Mouse (Mus musculus): ENCODE data around the gene Rtn3. TPM values are rescaled to one million over a fixed set of nuclear protein-coding genes. Genes with fewer than 3 reads are reported as not detected.

Rtn3 gene
- 113 TPM for polyA plus RNA-seq (2017; shearing (Covaris generic))

DNA sequence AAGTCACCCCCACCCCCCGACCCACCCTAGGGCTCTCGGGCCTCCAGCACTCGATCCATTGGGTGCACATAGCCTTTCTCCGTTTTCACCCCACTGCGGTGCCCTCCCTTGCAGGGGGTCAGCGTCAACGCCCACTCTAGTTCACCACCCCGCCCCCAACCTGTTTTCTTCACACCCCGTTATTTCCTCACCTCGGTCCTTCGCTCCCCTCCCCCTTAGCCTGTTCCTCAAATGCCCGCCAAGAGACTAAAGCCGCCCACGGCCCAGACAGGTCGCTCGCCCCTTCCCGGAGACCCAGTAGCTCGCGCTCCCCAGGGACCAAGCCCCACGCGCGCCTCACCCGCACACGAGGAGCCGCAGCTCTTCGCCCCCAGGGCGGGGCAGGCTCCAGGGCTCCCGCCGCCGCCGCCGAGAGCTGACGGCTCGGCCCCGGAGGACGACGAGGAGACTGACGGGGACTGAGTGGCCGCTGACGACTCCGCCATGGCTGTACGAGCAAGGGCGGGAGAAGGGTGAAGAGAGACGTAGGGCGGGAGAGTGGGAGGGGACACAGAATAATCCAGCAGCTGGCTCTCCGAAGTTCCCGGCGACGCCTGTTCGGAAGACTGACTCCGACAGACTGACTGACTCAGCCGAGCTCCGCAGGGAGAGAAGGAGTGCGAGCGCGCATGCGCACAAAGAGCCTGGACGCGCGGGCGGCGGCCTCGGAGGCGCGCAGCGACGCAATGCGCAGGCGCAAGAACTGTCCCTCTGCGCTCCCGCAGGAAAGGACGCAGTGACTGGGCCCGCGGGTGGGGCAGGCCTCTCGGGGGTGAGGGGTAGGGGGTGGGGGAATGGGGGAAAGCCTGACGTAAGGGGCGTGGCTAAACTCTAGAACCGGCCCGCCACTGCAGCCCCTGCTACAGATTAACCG is at the start of gene Rtn3:
Gene Rtn3 (minus strand): TSS at position 683 of the 913 bp plus-strand sequence.

DNA sequence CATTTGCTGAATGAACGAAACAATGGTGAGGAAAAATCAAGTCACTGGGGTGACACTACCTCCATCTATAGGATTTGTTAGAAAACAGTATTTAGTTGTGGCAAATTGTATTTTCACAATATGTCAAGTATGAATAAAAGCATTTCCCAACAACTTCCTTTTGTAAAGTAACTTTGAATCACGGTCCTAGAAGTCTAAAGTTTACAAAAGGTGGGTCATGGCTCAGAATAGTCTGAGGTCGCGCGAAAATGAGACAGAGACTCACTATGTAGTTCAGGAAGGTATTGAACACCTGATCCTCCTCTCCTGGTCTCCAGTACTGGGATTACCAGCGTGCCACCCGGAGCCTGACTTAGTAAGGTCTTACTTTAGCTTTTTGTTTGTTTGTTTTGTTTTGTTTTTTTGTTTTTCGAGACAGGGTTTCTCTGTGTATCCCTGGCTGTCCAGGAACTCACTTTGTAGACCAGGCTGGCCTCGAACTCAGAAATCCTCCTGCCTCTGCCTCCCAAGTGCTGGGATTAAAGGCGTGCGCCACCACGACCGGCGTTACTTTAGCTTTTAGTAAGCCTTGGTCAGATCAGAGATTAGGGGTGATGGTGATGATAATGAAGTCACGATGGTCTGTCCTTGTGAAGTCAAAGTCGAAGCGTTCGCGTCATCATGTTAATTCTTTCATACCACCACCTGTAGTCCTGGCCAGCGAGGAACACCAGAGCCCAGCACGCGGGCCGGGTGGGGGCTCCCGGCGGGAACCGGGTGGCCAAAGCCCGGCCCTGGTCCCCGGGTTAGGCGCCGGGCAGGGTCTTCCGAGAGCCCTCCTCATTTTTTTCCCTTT is 10.5 kb upstream of the Rtn3 start, which contains the start of gene Atl3:
Gene Atl3 (plus strand): TSS at position 689 of the 835 bp plus-strand sequence.

DNA sequence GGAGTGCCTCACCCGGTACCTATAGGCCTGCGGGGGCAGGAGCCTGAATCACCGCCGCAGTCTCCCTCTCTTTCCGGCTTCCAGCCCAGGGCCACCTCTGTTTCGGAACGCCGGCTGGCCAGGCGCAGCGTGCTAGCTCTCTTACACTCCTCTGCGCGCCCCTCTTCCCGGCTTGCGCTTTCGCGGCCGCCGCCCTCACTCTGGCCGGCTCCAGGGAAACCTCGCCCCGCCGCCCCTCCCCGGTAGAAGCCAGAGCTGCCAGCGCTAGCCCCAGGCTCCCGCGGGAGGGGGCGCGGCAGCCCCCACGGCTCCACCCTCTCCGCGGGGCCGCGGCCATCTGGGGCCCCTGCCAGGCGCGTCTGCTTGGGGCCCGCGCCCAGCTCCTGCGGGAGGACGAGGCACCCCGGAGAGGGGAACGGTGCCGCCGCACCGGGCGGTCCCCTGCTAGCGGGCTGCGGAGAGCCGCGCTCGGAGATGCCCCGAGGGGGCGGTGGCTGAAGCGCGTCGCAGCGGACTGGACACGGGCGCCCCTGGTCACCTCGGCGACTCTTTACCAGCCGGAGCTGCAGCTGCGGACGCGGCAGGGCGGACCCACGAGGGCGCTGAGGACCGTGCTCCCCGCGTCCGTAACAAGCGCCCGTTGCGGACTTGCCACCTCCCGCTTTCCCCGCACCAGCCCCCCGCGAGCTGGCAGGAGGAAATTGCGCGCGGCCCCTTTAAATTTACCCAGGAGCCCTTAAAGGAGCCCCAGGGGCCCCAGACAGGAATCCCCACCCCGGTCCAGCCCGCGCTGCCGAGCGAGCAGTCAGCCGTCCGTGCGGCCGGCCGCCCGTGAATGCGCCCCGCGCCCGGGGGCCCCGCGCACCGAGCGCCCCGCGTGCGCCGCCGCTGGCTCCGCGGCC is 66.0 kb downstream of the Rtn3 start, which contains the start of gene 2700081O15Rik:
Gene 2700081O15Rik (plus strand): TSS at position 792 of the 902 bp plus-strand sequence.

DNA sequence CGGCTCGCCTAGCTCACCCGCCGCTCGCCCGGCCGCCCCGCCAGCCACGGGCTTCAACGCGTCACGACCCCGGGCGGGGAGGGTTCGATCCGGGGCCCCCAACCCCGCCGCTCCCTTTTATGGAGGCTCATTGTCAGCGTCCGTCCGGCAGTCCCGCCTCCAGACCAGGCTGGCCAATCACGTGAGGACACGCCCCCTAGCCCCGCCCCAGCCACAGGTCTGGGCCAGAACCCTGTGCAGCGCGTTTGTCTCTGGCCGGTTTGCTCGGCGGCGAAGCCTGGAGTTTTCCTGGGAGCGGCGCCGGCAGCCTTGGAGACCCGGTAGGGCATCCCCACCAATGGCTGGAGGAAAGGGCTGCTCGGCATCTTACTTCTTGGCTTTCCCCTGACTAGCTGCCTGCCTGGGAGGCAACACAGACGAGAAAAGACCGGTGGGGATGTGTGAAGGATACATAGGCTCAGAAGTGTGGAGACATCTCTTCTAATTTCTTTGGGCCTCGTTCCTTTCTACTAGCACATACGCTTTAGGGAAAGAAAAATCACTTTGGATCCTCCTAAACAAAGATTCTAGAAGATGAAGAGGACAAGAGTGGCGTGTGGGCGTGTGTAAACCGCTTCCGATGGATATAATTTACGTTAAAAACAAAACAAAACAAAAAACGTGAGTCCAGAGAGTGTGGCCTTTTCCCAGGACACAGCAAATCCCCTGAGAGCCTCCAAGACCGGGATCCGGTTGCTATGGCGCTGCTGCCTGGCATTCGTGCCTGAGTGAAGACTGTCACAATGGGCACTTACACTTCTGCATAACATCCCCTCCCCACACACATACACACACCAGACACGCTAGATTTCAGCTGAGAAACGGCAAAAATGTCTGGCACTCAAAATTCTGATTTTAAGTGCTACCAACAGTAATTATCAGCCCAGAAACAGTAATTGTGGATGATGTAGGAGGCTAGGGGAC is 99.9 kb downstream of the Rtn3 start, which contains the start of gene Spindoc:
Gene Spindoc (minus strand): TSS at position 92 of the 963 bp plus-strand sequence.

Other genes starting within 250 kb of the Rtn3 start
- gene Naa40, start 242.1 kb downstream of the Rtn3 start, polyA plus RNA-seq (2017; shearing (Covaris generic)) = 56.7 TPM
- 0.43 TPM for gene Rcor2, start 216.0 kb downstream of the Rtn3 start, polyA plus RNA-seq (2017; shearing (Covaris generic))
- 97.8 TPM for gene Mark2, start 141.4 kb downstream of the Rtn3 start, polyA plus RNA-seq (2017; shearing (Covaris generic))
- gene Spindoc, start 100.3 kb downstream of the Rtn3 start, polyA plus RNA-seq (2017; shearing (Covaris generic)) = 7.8 TPM
- gene 2700081O15Rik, start 65.7 kb downstream of the Rtn3 start, polyA plus RNA-seq (2017; shearing (Covaris generic)) = 0.07 TPM
- 19.7 TPM for gene Atl3, start 10.8 kb upstream of the Rtn3 start, polyA plus RNA-seq (2017; shearing (Covaris generic))
- gene Pla2g16, start 74.2 kb upstream of the Rtn3 start, polyA plus RNA-seq (2017; shearing (Covaris generic)) = 111 TPM
- not detected for gene Lgals12, start 123.9 kb upstream of the Rtn3 start, polyA plus RNA-seq (2017; shearing (Covaris generic))
- not detected for gene Hrasls5, start 129.3 kb upstream of the Rtn3 start, polyA plus RNA-seq (2017; shearing (Covaris generic))
- not detected for gene Slc22a19, start 228.0 kb upstream of the Rtn3 start, polyA plus RNA-seq (2017; shearing (Covaris generic))

All from inflammation-experienced regulatory T-cells, adult 16 weeks (primary cell).